Mouse (Mus musculus): ENCODE results near the gene Slc47a1.

- TF ChIP-seq CTCF (IDR thresholded peaks at IDR 0.05; ENCODE audit: borderline replicate concordance, extremely low read depth, insufficient read depth, insufficient read length): no peak
- TF ChIP-seq POLR2A (IDR thresholded peaks at IDR 0.05; ENCODE audit: borderline replicate concordance, extremely low read depth, insufficient read depth, insufficient read length, poor library complexity, severe bottlenecking): no peak
Measured at GRCm38 (mm10) chr11:61366517-61367273, 11.4 kb downstream of the Slc47a1 start.

All from brain, embryonic 14.5 days (tissue).